Mouse (Mus musculus): Measurements from ENCODE around the gene Camta1. TPM values are rescaled to one million over a fixed set of nuclear protein-coding genes. Genes with fewer than 3 reads are reported as not detected.

The Camta1 gene
- polyA plus RNA-seq (2014; fragmentation: Nextera tagmentation; extraction: Ambion mirVana): 170 and 171 TPM in 2 replicates

DNA sequence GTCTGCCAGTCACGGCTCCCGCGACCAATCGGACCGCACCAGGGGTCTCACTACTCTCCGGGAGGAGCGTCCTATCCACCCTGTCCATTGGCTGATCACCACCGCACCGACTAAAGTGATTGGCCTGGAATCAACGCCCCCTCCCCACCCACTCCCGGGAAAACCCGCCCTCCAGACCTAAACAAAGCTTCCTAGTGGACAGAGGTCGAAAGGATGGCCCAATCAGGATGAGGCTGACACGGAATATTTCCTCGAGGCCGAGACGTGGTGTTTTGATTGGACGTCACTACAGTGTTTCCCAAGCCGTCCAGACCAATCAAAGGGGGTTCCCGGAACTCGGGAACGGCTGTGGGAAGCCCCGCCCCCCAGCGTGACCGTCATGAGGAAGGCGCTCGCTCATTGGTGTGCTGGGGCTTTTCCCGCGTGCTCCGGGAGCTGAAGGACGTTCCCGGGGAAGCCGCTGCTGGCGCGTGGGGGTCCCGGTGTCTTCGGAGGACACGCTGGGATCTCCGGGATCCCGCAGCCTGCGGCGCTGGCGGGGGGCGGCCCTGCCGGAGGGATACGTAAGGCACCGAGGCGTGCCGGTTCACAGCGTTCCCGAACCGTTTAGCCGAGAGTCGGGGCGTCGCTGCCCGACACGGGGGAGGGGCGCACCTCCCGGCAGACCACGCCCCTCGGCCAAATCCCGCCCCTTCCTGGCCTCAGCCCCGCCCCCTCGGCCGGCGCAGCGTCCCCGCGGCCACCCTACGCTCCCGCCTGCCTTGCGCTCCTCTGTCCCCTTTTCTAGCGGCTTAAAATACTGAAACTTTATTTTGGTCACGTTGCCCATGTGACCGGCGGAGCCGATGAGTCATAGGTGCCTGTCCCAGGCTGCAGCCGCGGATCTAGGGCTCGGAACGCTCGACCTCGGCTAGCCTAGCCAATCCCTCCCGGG lies at the start of gene Camta1:
TSS of gene Camta1 (minus strand) at position 71 of the 934 bp plus-strand sequence.
- Histone ChIP-seq H3K9me3 (ENCODE audit: control insufficient read depth, low read length) (no peaks in the 10 kb centered on the region), H3K4me1 (replicated peaks; ENCODE audit: control insufficient read depth, insufficient read depth, low read length) (peaks cover 20% of the 10 kb centered on the region), H3K4me2 (replicated peaks) (peak within 1 kb of the TSS; percentile 92), H3K4me3 (replicated peaks; ENCODE audit: low read length) (peak within 1 kb of the TSS; percentile 77), H3K27me3 (ENCODE audit: control insufficient read depth, insufficient read depth, low read length) (no peaks in the 10 kb centered on the region), H3K9ac (peak within 1 kb of the TSS; percentile 83), H3K36me3 (replicated peaks; ENCODE audit: control insufficient read depth, insufficient read depth) (no peaks in the 10 kb centered on the region), H3K27ac (peak within 1 kb of the TSS; percentile 88)
- WGBS: under 1% methylated on average over 84 of the region's 85 CpGs
- DNase-seq (ENCODE audit: low spot score) (peak; percentile 99), ATAC-seq (ENCODE audit: low FRiP score) (peak; percentile 98)

GRCm38 (mm10) chr4:151908809-151909208 lies 47.1 kb upstream of the Camta1 start:
- 0 out of 2 replicates have a peak overlapping the region, but pooled peaks have one; percentile 32 for H3K27ac ChIP-seq
- 74% methylated on average over 8 of the region's 8 CpGs for WGBS

GRCm38 (mm10) chr4:151907577-151908343 lies 46.1 kb upstream of the Camta1 start:
- H3K27ac ChIP-seq: no peak overlapping the region
- no peak for DNase-seq (ENCODE audit: low spot score)
- H3K27me3 ChIP-seq (ENCODE audit: control insufficient read depth, insufficient read depth, low read length): no peaks in the 10 kb centered on the region
- 69% methylated on average over 26 of the region's 26 CpGs for WGBS
- H3K4me1 ChIP-seq (replicated peaks; ENCODE audit: control insufficient read depth, insufficient read depth, low read length): peaks cover 5% of the 10 kb centered on the region; the same call in 1 of the 2 replicates
- no peak for ATAC-seq (ENCODE audit: low FRiP score)
- no peak overlapping the region for H3K9ac ChIP-seq
- H3K4me3 ChIP-seq (replicated peaks; ENCODE audit: low read length): no peak overlapping the region
- no peaks in the 10 kb centered on the region for H3K36me3 ChIP-seq (replicated peaks; ENCODE audit: control insufficient read depth, insufficient read depth)
- no peaks in the 10 kb centered on the region for H3K9me3 ChIP-seq (ENCODE audit: control insufficient read depth, low read length)
- no peak overlapping the region for H3K4me2 ChIP-seq (replicated peaks)

More at GRCm38 (mm10) chr4:151908809-151909208, 47.1 kb upstream of the Camta1 start:
- DNase-seq (ENCODE audit: low spot score) (no peak), ATAC-seq (ENCODE audit: low FRiP score) (no peak)
- Histone ChIP-seq H3K4me2 (replicated peaks) (no peak overlapping the region), H3K4me1 (replicated peaks; ENCODE audit: control insufficient read depth, insufficient read depth, low read length) (peaks cover 5% of the 10 kb centered on the region; the same call in 1 of the 2 replicates), H3K36me3 (replicated peaks; ENCODE audit: control insufficient read depth, insufficient read depth) (no peaks in the 10 kb centered on the region), H3K4me3 (replicated peaks; ENCODE audit: low read length) (no peak overlapping the region), H3K9me3 (ENCODE audit: control insufficient read depth, low read length) (no peaks in the 10 kb centered on the region), H3K9ac (no peak overlapping the region), H3K27me3 (ENCODE audit: control insufficient read depth, insufficient read depth, low read length) (no peaks in the 10 kb centered on the region)

- H3K27me3 ChIP-seq (ENCODE audit: control insufficient read depth, insufficient read depth, low read length): no peaks in the 10 kb centered on the region
- peaks cover 5% of the 10 kb centered on the region; the same call in 1 of the 2 replicates for H3K4me1 ChIP-seq (replicated peaks; ENCODE audit: control insufficient read depth, insufficient read depth, low read length)
- ATAC-seq (ENCODE audit: low FRiP score) (no peak), DNase-seq (ENCODE audit: low spot score) (no peak)
- WGBS: 79% methylated on average over 4 of the region's 4 CpGs
- H3K4me2 ChIP-seq (replicated peaks): no peak overlapping the region
- no peaks in the 10 kb centered on the region for H3K9me3 ChIP-seq (ENCODE audit: control insufficient read depth, low read length)
- H3K9ac ChIP-seq: no peak overlapping the region
- no peak overlapping the region for H3K4me3 ChIP-seq (replicated peaks; ENCODE audit: low read length)
- H3K27ac ChIP-seq: no peak overlapping the region
- no peaks in the 10 kb centered on the region for H3K36me3 ChIP-seq (replicated peaks; ENCODE audit: control insufficient read depth, insufficient read depth)
These were observed 43.9 kb upstream of the Camta1 start for GRCm38 (mm10) chr4:151905621-151906020.

- peaks cover 5% of the 10 kb centered on the region; the same call in 1 of the 2 replicates for H3K4me1 ChIP-seq (replicated peaks; ENCODE audit: control insufficient read depth, insufficient read depth, low read length)
- ATAC-seq (ENCODE audit: low FRiP score): no peak
- no peak for DNase-seq (ENCODE audit: low spot score)
- no peak overlapping the region for H3K4me2 ChIP-seq (replicated peaks)
- H3K27me3 ChIP-seq (ENCODE audit: control insufficient read depth, insufficient read depth, low read length): no peaks in the 10 kb centered on the region
- WGBS: 64% methylated on average over 11 of the region's 11 CpGs
- no peak overlapping the region for H3K27ac ChIP-seq
- H3K9me3 ChIP-seq (ENCODE audit: control insufficient read depth, low read length): no peaks in the 10 kb centered on the region
- no peaks in the 10 kb centered on the region for H3K36me3 ChIP-seq (replicated peaks; ENCODE audit: control insufficient read depth, insufficient read depth)
- no peak overlapping the region for H3K9ac ChIP-seq
- no peak overlapping the region for H3K4me3 ChIP-seq (replicated peaks; ENCODE audit: low read length)
These were observed 42.4 kb upstream of the Camta1 start for GRCm38 (mm10) chr4:151904098-151904497.

DNA sequence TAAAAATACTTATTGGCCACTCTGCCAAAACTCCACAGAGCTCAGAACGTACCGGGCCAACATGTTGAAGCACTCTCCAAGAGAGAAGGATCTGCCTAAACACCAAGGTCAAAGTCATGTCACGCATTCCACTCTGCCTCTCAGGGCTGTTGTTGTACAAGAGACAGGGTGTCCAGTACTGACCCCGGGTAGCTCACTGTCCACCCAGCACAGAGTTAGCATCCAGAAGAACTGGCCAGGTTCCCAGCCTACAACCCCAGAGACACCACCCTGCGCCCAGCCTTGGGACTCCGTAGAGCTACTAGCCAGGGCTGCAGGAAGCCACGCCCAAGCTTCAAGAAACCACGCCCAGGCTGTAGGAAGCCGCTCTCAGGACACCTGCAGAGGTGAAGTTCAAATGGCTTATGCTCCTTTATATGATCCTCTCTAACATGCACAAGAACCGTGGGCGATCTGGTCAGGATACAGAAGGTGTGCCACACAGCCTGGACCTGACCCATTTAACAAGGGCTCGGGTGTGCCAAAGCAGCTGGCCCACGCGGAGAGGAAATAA lies 41.1 kb upstream of the Camta1 start:
- WGBS: 67% methylated on average over 14 of the region's 14 CpGs
- no peak for ATAC-seq (ENCODE audit: low FRiP score)

DNA sequence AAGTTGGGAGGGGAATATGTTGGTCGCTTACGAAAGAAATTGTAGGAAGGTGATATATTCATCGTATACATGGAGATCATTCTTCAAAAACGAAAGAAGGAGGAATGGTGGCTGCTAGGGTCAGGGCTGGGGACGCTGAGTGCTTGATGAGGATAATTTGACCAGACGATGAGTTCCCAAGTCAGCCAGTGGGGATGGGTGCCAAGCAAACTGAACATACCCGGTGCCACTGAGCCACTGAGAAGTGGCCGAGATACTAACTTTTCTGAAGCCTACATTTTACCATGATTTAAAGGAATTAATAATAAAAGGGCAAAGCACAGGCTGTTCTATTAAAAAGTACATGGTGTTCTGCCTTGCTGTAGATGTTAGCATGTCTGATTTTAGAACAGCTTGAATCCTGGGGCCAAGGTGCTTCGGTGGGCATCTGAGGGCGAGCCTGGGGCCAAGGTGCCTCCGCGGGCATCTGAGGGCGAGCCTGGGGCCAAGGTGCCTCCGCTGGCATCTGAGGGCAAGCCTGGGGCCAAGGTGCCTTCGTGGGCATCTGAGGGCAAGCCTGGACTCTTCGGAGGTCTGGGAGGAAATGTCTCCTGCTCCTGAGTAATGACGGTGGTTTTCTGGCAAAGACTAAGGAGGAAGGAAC lies 40.5 kb upstream of the Camta1 start:
- Histone ChIP-seq H3K4me1 (replicated peaks; ENCODE audit: control insufficient read depth, insufficient read depth, low read length) (peaks cover 5% of the 10 kb centered on the region; the same call in 1 of the 2 replicates), H3K4me3 (replicated peaks; ENCODE audit: low read length) (no peak overlapping the region), H3K36me3 (replicated peaks; ENCODE audit: control insufficient read depth, insufficient read depth) (no peaks in the 10 kb centered on the region), H3K27me3 (ENCODE audit: control insufficient read depth, insufficient read depth, low read length) (no peaks in the 10 kb centered on the region), H3K27ac (no peak overlapping the region), H3K9me3 (ENCODE audit: control insufficient read depth, low read length) (no peaks in the 10 kb centered on the region), H3K4me2 (replicated peaks) (no peak overlapping the region), H3K9ac (no peak overlapping the region)
- no peak for ATAC-seq (ENCODE audit: low FRiP score)
- DNase-seq (ENCODE audit: low spot score): no peak
- 83% methylated on average over 17 of the region's 17 CpGs for WGBS

More for the DNA sequence above, 41.1 kb upstream of the Camta1 start:
- Histone ChIP-seq H3K36me3 (replicated peaks; ENCODE audit: control insufficient read depth, insufficient read depth) (no peaks in the 10 kb centered on the region), H3K9ac (no peak overlapping the region), H3K9me3 (ENCODE audit: control insufficient read depth, low read length) (no peaks in the 10 kb centered on the region), H3K27me3 (ENCODE audit: control insufficient read depth, insufficient read depth, low read length) (no peaks in the 10 kb centered on the region), H3K4me3 (replicated peaks; ENCODE audit: low read length) (no peak overlapping the region), H3K4me1 (replicated peaks; ENCODE audit: control insufficient read depth, insufficient read depth, low read length) (peaks cover 5% of the 10 kb centered on the region; the same call in 1 of the 2 replicates), H3K4me2 (replicated peaks) (no peak overlapping the region), H3K27ac (no peak overlapping the region)
- no peak for DNase-seq (ENCODE audit: low spot score)

DNA sequence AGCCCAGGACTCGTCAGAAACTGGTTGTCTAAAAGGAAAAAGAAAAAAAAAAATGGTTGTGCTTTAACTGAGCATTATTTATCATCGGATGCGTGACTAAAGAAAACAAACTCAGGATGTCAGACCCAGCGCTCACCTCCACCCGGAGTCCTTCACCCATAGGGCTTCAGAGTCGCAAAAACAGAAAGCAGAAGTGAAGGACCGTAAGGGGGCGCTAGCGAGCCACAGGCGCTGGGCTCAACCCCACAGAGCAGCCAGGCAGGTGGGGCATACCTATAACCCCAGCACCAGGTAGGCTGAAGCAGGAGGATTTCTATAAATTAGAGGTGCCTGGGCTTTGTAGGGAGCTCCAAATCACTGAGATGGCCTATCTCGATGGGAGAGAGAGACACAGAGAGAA lies 39.7 kb upstream of the Camta1 start:
- no peak for ATAC-seq (ENCODE audit: low FRiP score)
- no peaks in the 10 kb centered on the region for H3K9me3 ChIP-seq (ENCODE audit: control insufficient read depth, low read length)
- no peak for DNase-seq (ENCODE audit: low spot score)
- no peak overlapping the region for H3K9ac ChIP-seq
- H3K4me2 ChIP-seq (replicated peaks): no peak overlapping the region
- WGBS: 66% methylated on average over 11 of the region's 11 CpGs
- no peaks in the 10 kb centered on the region for H3K27me3 ChIP-seq (ENCODE audit: control insufficient read depth, insufficient read depth, low read length)
- H3K36me3 ChIP-seq (replicated peaks; ENCODE audit: control insufficient read depth, insufficient read depth): no peaks in the 10 kb centered on the region
- H3K4me1 ChIP-seq (replicated peaks; ENCODE audit: control insufficient read depth, insufficient read depth, low read length): peaks cover 4% of the 10 kb centered on the region; the same call in 1 of the 2 replicates
- H3K4me3 ChIP-seq (replicated peaks; ENCODE audit: low read length): no peak overlapping the region
- H3K27ac ChIP-seq: no peak overlapping the region
